Mouse (Mus musculus) urinary bladder, adult 18-20 months (tissue): ENCODE measurements around the gene Git2.

Experiments
- DNase-seq, 2 experiments: peaks; one replicate each; pipeline ENCODE4 v3.0.0; 2022; ENCODE audit warnings: low spot score in 2 of 2, mixed read lengths in 2 of 2

The Git2 gene

GRCm38 (mm10) chr5:114686726-114687210, 88.5 kb downstream of the Git2 start:
- no peak for DNase-seq

- no peak for DNase-seq
Measured at GRCm38 (mm10) chr5:114685986-114686385, 89.3 kb downstream of the Git2 start.

GRCm38 (mm10) chr5:114681717-114682116, 93.6 kb downstream of the Git2 start:
- peak in 1 of 2 experiments; percentile 39 for DNase-seq

- DNase-seq, result peak in 1 of 2 experiments; percentile 71
Measured at GRCm38 (mm10) chr5:114680676-114681285, 94.5 kb downstream of the Git2 start.

- DNase-seq, result no peak
Measured at GRCm38 (mm10) chr5:114679841-114680591, 95.3 kb downstream of the Git2 start.
